Mouse (Mus musculus) forebrain, postnatal 0 days (tissue): Measurements from ENCODE around the gene Large2. TPM values are rescaled to one million over a fixed set of nuclear protein-coding genes. Genes with fewer than 3 reads are reported as not detected.

ENCODE experiments used
- ATAC-seq: fragments of 200-750 bp; cut with Nextera tagmentation; 2 replicates; pipeline ENCODE4 v1.8.0; 2017; ENCODE audit warnings: mild to moderate bottlenecking, moderate library complexity
- DNase-seq: peaks from one replicate; pipeline ENCODE4 v3.0.0-alpha.2; 2015
- H3K27ac ChIP-seq: fragments of 300-500 bp; sonication (generic); 2 replicates; pipeline ENCODE4 v1.5.1; 2014; ENCODE audit warnings: low read depth, mild to moderate bottlenecking, antibody characterized with exemption, low read length, moderate library complexity, mixed read lengths
- H3K27me3 ChIP-seq: fragments of 300-500 bp; sonication (generic); 2 replicates; pipeline ENCODE4 v1.6.1; 2014; ENCODE audit warnings: mild to moderate bottlenecking, low read length, mixed read lengths; ENCODE audit not compliant: insufficient read depth
- H3K36me3 ChIP-seq: fragments of 300-500 bp; sonication (generic); 2 replicates; pipeline ENCODE4 v1.6.1; 2014; ENCODE audit warnings: mild to moderate bottlenecking, moderate library complexity; ENCODE audit not compliant: insufficient read depth
- H3K4me1 ChIP-seq: fragments of 300-500 bp; sonication (generic); 2 replicates; pipeline ENCODE4 v1.6.1; 2014; ENCODE audit warnings: antibody characterized with exemption; ENCODE audit not compliant: insufficient read depth
- H3K4me2 ChIP-seq: fragments of 300-500 bp; sonication (generic); 2 replicates; pipeline ENCODE4 v1.6.1; 2014; ENCODE audit warnings: low read depth, mild to moderate bottlenecking, moderate library complexity
- H3K4me3 ChIP-seq: fragments of 300-500 bp; sonication (generic); 2 replicates; pipeline ENCODE4 v1.5.1; 2014; ENCODE audit warnings: low read depth, low read length, mixed read lengths
- H3K9ac ChIP-seq: fragments of 300-500 bp; sonication (generic); 2 replicates; pipeline ENCODE4 v1.6.1; 2014; ENCODE audit warnings: mild to moderate bottlenecking
- H3K9me3 ChIP-seq: fragments of 300-500 bp; sonication (generic); 2 replicates; pipeline ENCODE4 v1.6.1; 2016; ENCODE audit warnings: low read length
- CTCF ChIP-seq: sonication (generic); IDR thresholded peaks from 2 replicates; pipeline ENCODE4 v1.5.1; 2016; ENCODE audit warnings: antibody characterized with exemption, control low read depth, low read depth
- WGBS: fragments of 180-500 bp; shearing (Covaris S2); extraction: QIAGEN DNeasy Blood & Tissue Kit; methylation state at CpG from one replicate; pipeline ENCODE4 v1.1.7; 2014; 5-methylcytosine and 5-hydroxymethylcytosine counted together
- polyA plus RNA-seq: library from polyadenylated mRNA; unstranded; fragments of >200 nt; fragmentation: Nextera tagmentation; extraction: Ambion mirVana; gene quantifications from 2 replicates; pipeline ENCODE4 v1.2.1, GENCODE M21; 2015
- total RNA-seq: library from RNA; depleted of rRNA; stranded (reverse); fragments of >200 nt; gene quantifications from 2 replicates; pipeline ENCODE4 v1.2.3, GENCODE M21; 2014

The Large2 gene
- total and polyA plus RNA-seq, 2 experiments from 2014 or later = 0.10 to 1.5 TPM

GRCm38 (mm10) chr2:92397436-92397835, 22.8 kb upstream of the Large2 start:
- 83% methylated on average over 1 of the region's 1 CpGs for WGBS
- no peaks in the 10 kb centered on the region for H3K27me3 ChIP-seq

GRCm38 (mm10) chr2:92395535-92395934, 20.9 kb upstream of the Large2 start:
- Histone ChIP-seq H3K27me3 (no peaks in the 10 kb centered on the region), H3K27ac (no peak overlapping the region), H3K4me3 (no peak overlapping the region), H3K4me2 (no peak overlapping the region), H3K9me3 (no peaks in the 10 kb centered on the region), H3K4me1 (peaks cover 29% of the 10 kb centered on the region), H3K36me3 (no peaks in the 10 kb centered on the region), H3K9ac (no peak overlapping the region)
- DNase-seq (no peak), ATAC-seq (no peak)
- 91% methylated on average over 3 of the region's 3 CpGs for WGBS
- no peak for TF ChIP-seq CTCF

More at GRCm38 (mm10) chr2:92397436-92397835, 22.8 kb upstream of the Large2 start:
- no peak for TF ChIP-seq CTCF
- Histone ChIP-seq H3K4me3 (no peak overlapping the region), H3K9ac (no peak overlapping the region), H3K4me2 (peak overlapping the region; percentile 31; the same call in 1 of the 2 replicates), H3K36me3 (no peaks in the 10 kb centered on the region), H3K9me3 (no peaks in the 10 kb centered on the region), H3K4me1 (peaks cover 15% of the 10 kb centered on the region), H3K27ac (no peak overlapping the region)
- DNase-seq = no peak
- no peak for ATAC-seq

GRCm38 (mm10) chr2:92392318-92393264, 17.9 kb upstream of the Large2 start:
- Histone ChIP-seq H3K27ac (peak overlapping the region; percentile 67), H3K4me1 (peaks cover 28% of the 10 kb centered on the region), H3K9me3 (no peaks in the 10 kb centered on the region), H3K4me2 (peak overlapping the region; percentile 55), H3K4me3 (peak overlapping the region; percentile 17), H3K27me3 (no peaks in the 10 kb centered on the region), H3K9ac (peak overlapping the region; percentile 47), H3K36me3 (peaks cover under 1% of the 10 kb centered on the region; the same call in 1 of the 2 replicates)
- ATAC-seq (0 out of 2 replicates have a peak, but pooled peaks have one; percentile 5), DNase-seq (no peak)
- WGBS = 7% methylated on average over 26 of the region's 26 CpGs
- TF ChIP-seq CTCF = no peak

- Histone ChIP-seq H3K4me3 (peak overlapping the region; percentile 17), H3K27me3 (no peaks in the 10 kb centered on the region), H3K4me2 (peak overlapping the region; percentile 55), H3K27ac (peak overlapping the region; percentile 67), H3K4me1 (peaks cover 29% of the 10 kb centered on the region), H3K9me3 (no peaks in the 10 kb centered on the region), H3K9ac (peak overlapping the region; percentile 47), H3K36me3 (peaks cover 9% of the 10 kb centered on the region)
- DNase-seq (no peak), ATAC-seq (no peak)
- TF ChIP-seq CTCF = no peak
- 14% methylated on average over 11 of the region's 11 CpGs for WGBS
Observed at GRCm38 (mm10) chr2:92391703-92392317, 17.1 kb upstream of the Large2 start.

- no peak overlapping the region for H3K4me3 ChIP-seq
- no peak for TF ChIP-seq CTCF
- no peak overlapping the region for H3K27ac ChIP-seq
- H3K9me3 ChIP-seq = no peaks in the 10 kb centered on the region
- H3K4me2 ChIP-seq = no peak overlapping the region
- H3K36me3 ChIP-seq = peaks cover 16% of the 10 kb centered on the region
- H3K4me1 ChIP-seq = peaks cover 29% of the 10 kb centered on the region
- ATAC-seq (no peak), DNase-seq (no peak)
- no peaks in the 10 kb centered on the region for H3K27me3 ChIP-seq
- 69% methylated on average over 8 of the region's 8 CpGs for WGBS
- H3K9ac ChIP-seq = no peak overlapping the region
Observed at GRCm38 (mm10) chr2:92391116-92391515, 16.4 kb upstream of the Large2 start.

- Histone ChIP-seq H3K4me2 (peak overlapping the region; percentile 87; the same call in 1 of the 2 replicates), H3K27ac (no peak overlapping the region), H3K4me3 (no peak overlapping the region), H3K4me1 (peaks cover 29% of the 10 kb centered on the region), H3K9ac (no peak overlapping the region), H3K27me3 (no peaks in the 10 kb centered on the region), H3K9me3 (no peaks in the 10 kb centered on the region), H3K36me3 (peaks cover 23% of the 10 kb centered on the region)
- TF ChIP-seq CTCF = no peak
- ATAC-seq = no peak
- WGBS = 63% methylated on average over 6 of the region's 6 CpGs
- no peak for DNase-seq
Observed at GRCm38 (mm10) chr2:92390206-92390930, 15.7 kb upstream of the Large2 start.
